Mouse (Mus musculus): ENCODE data around the gene Cep295nl.

DNA sequence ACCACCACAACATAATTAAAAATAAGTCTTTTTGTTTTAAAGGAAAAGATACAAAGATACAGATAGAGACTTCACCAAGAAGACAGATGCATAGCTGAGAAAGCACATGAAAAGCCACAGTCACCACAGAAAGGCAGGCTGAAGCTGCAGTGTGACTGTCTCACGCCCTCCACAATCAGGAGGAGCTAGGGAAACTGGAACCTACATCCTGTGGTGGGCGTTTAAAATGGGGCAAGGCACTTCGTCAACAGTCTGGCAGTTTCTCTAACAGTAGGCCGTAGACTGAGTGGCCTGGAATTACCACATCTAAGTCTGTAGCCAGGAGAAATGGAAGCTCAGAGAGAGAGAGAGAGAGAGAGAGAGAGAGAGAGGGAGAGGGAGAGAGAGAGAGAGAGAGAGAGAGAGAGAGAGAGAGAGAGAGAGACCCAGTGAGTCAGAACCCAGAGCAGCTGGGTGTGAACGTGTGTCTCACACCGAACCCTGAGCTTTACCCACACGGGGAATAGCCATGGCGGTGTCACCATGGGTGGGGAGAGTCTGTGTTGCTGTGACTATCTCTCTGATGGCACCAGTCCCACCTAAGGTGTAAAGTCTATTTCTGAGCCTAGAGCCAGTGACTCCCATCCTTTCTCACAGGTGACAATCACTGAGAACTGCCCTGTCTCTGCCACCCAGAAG, 4.7 kb downstream of the Cep295nl start:
- TF ChIP-seq CTCF (IDR thresholded peaks at IDR 0.05; ENCODE audit: insufficient read depth, low read depth, low read length) (no peak), POLR2A (IDR thresholded peaks at IDR 0.05; ENCODE audit: insufficient read depth, low read depth, low read length) (no peak)
